Mouse (Mus musculus): ENCODE data around the gene Gngt1. TPM values are rescaled to one million over a fixed set of nuclear protein-coding genes. Genes with fewer than 3 reads are reported as not detected.

Gene Gngt1
- total RNA-seq, 1 experiment = not detected

DNA sequence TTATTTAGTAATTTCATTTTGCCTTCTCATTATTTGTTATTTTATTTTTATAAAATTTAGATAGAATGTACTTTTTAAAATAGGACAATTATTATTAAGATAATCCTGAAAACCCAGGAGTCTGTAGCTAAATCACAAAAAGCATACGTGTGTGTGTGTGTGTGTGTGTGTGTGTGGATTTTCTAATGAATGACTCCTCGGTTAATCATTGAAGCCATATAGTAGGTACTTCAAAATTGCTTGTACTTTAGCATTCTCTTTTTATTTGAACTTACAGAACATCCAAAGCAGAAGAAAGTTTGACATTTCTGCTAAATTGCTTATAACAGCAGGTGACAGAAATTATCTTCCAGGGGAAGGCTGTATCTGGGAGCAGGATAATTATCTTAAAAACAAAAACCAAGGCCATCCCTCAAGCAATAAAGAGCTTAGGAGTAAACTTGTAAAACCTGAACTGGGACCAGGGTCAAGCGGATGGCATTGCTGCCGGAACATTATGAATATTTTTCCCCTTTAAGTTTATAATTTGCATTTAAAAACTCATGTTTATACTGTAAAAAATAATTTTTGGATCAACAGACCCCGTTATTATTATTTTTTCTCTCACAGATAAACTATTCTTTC is 10.8 kb upstream of the Gngt1 start:
- H3K4me1 ChIP-seq (ENCODE audit: control insufficient read depth in 2 of 2, insufficient read depth in 2 of 2, low read length in 2 of 2, poor library complexity in 1 of 2) = no peaks in the 10 kb centered on the region
- in situ Hi-C loops (cut with MboI; ENCODE audit: low sequenced_read_pairs in 2 of 2, unreplicated experiment in 2 of 2) = no loop called here
- H3K36me3 ChIP-seq (ENCODE audit: control insufficient read depth, insufficient read depth, low read length, poor library complexity, severe bottlenecking) = no peaks in the 10 kb centered on the region
- DNase-seq (ENCODE audit: low read depth, low spot score) = no peak
- H3K9ac ChIP-seq (ENCODE audit: insufficient read depth, low read depth, low read length, poor library complexity, severe bottlenecking) = no peak overlapping the region
- no peak overlapping the region for H3K4me3 ChIP-seq (ENCODE audit: insufficient read depth in 1 of 2, low read depth in 1 of 2, low read length in 2 of 2, poor library complexity in 1 of 2, severe bottlenecking in 1 of 2)
- H3K27ac ChIP-seq (ENCODE audit: insufficient read depth, low read depth, low read length, poor library complexity, severe bottlenecking) = no peak overlapping the region
- no peaks in the 10 kb centered on the region for H3K9me3 ChIP-seq (ENCODE audit: control insufficient read depth, insufficient read depth, low read depth, low read length)
- no peak for TF ChIP-seq MAFK (IDR thresholded peaks at IDR 0.05; ENCODE audit: insufficient read depth, low read depth, low read length)
- no peak for TF ChIP-seq ZNF384 (IDR thresholded peaks at IDR 0.05; ENCODE audit: low read depth, low read length)
- no peak for TF ChIP-seq CHD2 (IDR thresholded peaks at IDR 0.05; ENCODE audit: low read depth, low read length)
- no peak for TF ChIP-seq HCFC1 (IDR thresholded peaks at IDR 0.05; ENCODE audit: borderline replicate concordance, insufficient read depth, low read length)
- no peak for TF ChIP-seq ZC3H11A (IDR thresholded peaks at IDR 0.05; ENCODE audit: borderline replicate concordance, low read depth, low read length)

- no peaks in the 10 kb centered on the region for H3K36me3 ChIP-seq (ENCODE audit: control insufficient read depth, insufficient read depth, low read length, poor library complexity, severe bottlenecking)
- H3K9ac ChIP-seq (ENCODE audit: insufficient read depth, low read depth, low read length, poor library complexity, severe bottlenecking) = no peak within 1 kb of the TSS
- in situ Hi-C loops (cut with MboI; ENCODE audit: low sequenced_read_pairs in 2 of 2, unreplicated experiment in 2 of 2) = no loop called here
- no peak within 1 kb of the TSS for H3K4me3 ChIP-seq (ENCODE audit: insufficient read depth in 1 of 2, low read depth in 1 of 2, low read length in 2 of 2, poor library complexity in 1 of 2, severe bottlenecking in 1 of 2)
- H3K4me1 ChIP-seq (ENCODE audit: control insufficient read depth in 2 of 2, insufficient read depth in 2 of 2, low read length in 2 of 2, poor library complexity in 1 of 2) = no peaks in the 10 kb centered on the region
- TF ChIP-seq ZNF384 (IDR thresholded peaks at IDR 0.05; ENCODE audit: low read depth, low read length) (no peak), HCFC1 (IDR thresholded peaks at IDR 0.05; ENCODE audit: borderline replicate concordance, insufficient read depth, low read length) (no peak), MAFK (IDR thresholded peaks at IDR 0.05; ENCODE audit: insufficient read depth, low read depth, low read length) (no peak), CHD2 (IDR thresholded peaks at IDR 0.05; ENCODE audit: low read depth, low read length) (no peak), ZC3H11A (IDR thresholded peaks at IDR 0.05; ENCODE audit: borderline replicate concordance, low read depth, low read length) (no peak)
- H3K9me3 ChIP-seq (ENCODE audit: control insufficient read depth, insufficient read depth, low read depth, low read length) = no peaks in the 10 kb centered on the region
- no peak for DNase-seq (ENCODE audit: low read depth, low spot score)
- H3K27ac ChIP-seq (ENCODE audit: insufficient read depth, low read depth, low read length, poor library complexity, severe bottlenecking) = no peak within 1 kb of the TSS
Observed at GRCm38 (mm10) chr6:3988750-3989149, 4.8 kb upstream of the Gngt1 start, which contains the start of gene Tfpi2. Tfpi2 (minus strand) TSS chr6:3988919.

GRCm38 (mm10) chr6:3998089-3998488 is 4.5 kb downstream of the Gngt1 start:
- in situ Hi-C loops (cut with MboI; ENCODE audit: low sequenced_read_pairs in 2 of 2, unreplicated experiment in 2 of 2) = no loop called here
- no peak overlapping the region for H3K4me3 ChIP-seq (ENCODE audit: insufficient read depth in 1 of 2, low read depth in 1 of 2, low read length in 2 of 2, poor library complexity in 1 of 2, severe bottlenecking in 1 of 2)
- TF ChIP-seq ZC3H11A (IDR thresholded peaks at IDR 0.05; ENCODE audit: borderline replicate concordance, low read depth, low read length) = no peak
- TF ChIP-seq ZNF384 (IDR thresholded peaks at IDR 0.05; ENCODE audit: low read depth, low read length) = no peak
- no peak for TF ChIP-seq CHD2 (IDR thresholded peaks at IDR 0.05; ENCODE audit: low read depth, low read length)
- TF ChIP-seq HCFC1 (IDR thresholded peaks at IDR 0.05; ENCODE audit: borderline replicate concordance, insufficient read depth, low read length) = no peak
- no peak for TF ChIP-seq MAFK (IDR thresholded peaks at IDR 0.05; ENCODE audit: insufficient read depth, low read depth, low read length)
- H3K27ac ChIP-seq (ENCODE audit: insufficient read depth, low read depth, low read length, poor library complexity, severe bottlenecking) = no peak overlapping the region
- no peak overlapping the region for H3K9ac ChIP-seq (ENCODE audit: insufficient read depth, low read depth, low read length, poor library complexity, severe bottlenecking)
- no peaks in the 10 kb centered on the region for H3K36me3 ChIP-seq (ENCODE audit: control insufficient read depth, insufficient read depth, low read length, poor library complexity, severe bottlenecking)
- no peaks in the 10 kb centered on the region for H3K4me1 ChIP-seq (ENCODE audit: control insufficient read depth in 2 of 2, insufficient read depth in 2 of 2, low read length in 2 of 2, poor library complexity in 1 of 2)
- no peak for DNase-seq (ENCODE audit: low read depth, low spot score)
- no peaks in the 10 kb centered on the region for H3K9me3 ChIP-seq (ENCODE audit: control insufficient read depth, insufficient read depth, low read depth, low read length)

GRCm38 (mm10) chr6:3999296-3999695 is 5.7 kb downstream of the Gngt1 start:
- Histone ChIP-seq H3K9ac (ENCODE audit: insufficient read depth, low read depth, low read length, poor library complexity, severe bottlenecking) (no peak overlapping the region), H3K9me3 (ENCODE audit: control insufficient read depth, insufficient read depth, low read depth, low read length) (no peaks in the 10 kb centered on the region), H3K36me3 (ENCODE audit: control insufficient read depth, insufficient read depth, low read length, poor library complexity, severe bottlenecking) (no peaks in the 10 kb centered on the region), H3K27ac (ENCODE audit: insufficient read depth, low read depth, low read length, poor library complexity, severe bottlenecking) (no peak overlapping the region), H3K4me3 (ENCODE audit: insufficient read depth in 1 of 2, low read depth in 1 of 2, low read length in 2 of 2, poor library complexity in 1 of 2, severe bottlenecking in 1 of 2) (no peak overlapping the region), H3K4me1 (ENCODE audit: control insufficient read depth in 2 of 2, insufficient read depth in 2 of 2, low read length in 2 of 2, poor library complexity in 1 of 2) (no peaks in the 10 kb centered on the region)
- in situ Hi-C loops (cut with MboI; ENCODE audit: low sequenced_read_pairs in 2 of 2, unreplicated experiment in 2 of 2) = no loop called here
- TF ChIP-seq HCFC1 (IDR thresholded peaks at IDR 0.05; ENCODE audit: borderline replicate concordance, insufficient read depth, low read length) = no peak
- TF ChIP-seq MAFK (IDR thresholded peaks at IDR 0.05; ENCODE audit: insufficient read depth, low read depth, low read length) = no peak
- TF ChIP-seq ZC3H11A (IDR thresholded peaks at IDR 0.05; ENCODE audit: borderline replicate concordance, low read depth, low read length) = no peak
- no peak for TF ChIP-seq CHD2 (IDR thresholded peaks at IDR 0.05; ENCODE audit: low read depth, low read length)
- TF ChIP-seq ZNF384 (IDR thresholded peaks at IDR 0.05; ENCODE audit: low read depth, low read length) = no peak
- no peak for DNase-seq (ENCODE audit: low read depth, low spot score)

All from ES-E14 (cell line).